Mouse (Mus musculus) megakaryocyte, embryonic 14.5 days (primary cell): ENCODE results near the gene Orc1.

Source experiments
- FLI1 ChIP-seq: IDR thresholded peaks from 2 replicates; pipeline ENCODE4 v1.6.1; 2012; ENCODE audit warnings: low read length, inconsistent platforms, mixed read lengths
- GATA1 ChIP-seq: IDR thresholded peaks from 3 replicates; pipeline ENCODE4 v1.6.1; 2012; ENCODE audit warnings: mixed read lengths, low read length, inconsistent platforms, borderline replicate concordance

DNA sequence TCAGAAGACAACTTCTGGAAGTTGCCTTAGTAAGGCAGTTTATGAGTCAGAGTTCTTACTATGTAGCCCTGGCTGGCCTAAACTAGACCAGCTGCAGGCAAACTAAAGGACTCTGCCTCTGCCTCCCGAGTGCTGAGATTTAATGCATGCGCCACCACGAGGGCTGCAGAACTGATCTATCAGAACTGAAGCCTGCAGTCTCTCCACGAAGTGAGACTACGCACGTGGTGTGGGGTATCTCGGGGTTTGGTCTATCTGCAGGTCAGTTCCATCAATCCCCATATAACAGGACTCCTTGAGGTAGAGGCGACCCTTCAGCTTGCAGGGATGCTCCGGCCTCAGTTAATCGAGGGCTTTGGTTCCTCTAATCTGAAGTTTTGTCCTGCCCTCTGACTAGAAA, 39.9 kb downstream of the Orc1 start:
- TF ChIP-seq GATA1 (no peak), FLI1 (no peak)
